Comparison of ENCODE assay signal across 11 mouse cellular contexts in the genomic region with DNA sequence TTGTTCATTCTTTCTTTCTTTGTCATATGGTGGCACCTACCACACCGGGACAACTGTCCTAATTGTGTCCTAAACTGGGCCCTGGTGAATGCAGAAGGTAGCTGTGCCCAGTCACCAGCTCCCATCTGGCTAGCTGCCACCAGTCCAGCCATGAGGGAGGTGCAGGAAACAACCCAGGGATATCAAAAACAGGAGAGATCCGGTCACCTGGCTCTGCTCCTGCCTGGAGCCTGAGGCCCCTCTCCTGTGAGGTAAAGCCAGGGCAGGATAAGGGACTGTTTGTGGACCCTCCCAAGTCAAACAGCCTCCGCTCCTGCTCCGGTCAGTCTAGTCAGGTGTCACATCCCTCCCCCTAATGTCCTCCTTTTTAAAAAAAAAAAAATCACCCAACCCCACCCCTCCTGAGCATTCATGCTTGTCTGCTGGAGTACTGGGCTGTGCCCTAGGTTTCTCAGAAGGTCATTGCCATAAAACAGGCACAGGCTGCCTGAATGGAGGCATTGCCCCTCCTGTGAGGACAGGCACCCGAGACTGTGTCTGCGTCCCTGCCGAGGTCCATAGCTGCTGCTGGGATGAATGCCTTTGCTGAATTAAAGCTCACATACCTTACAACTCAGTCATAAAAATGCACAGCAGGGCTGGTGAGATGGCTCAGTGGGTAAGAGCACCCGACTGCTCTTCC. TPM values are rescaled to one million over a fixed set of nuclear protein-coding genes. Genes with fewer than 3 reads are reported as not detected.
DNase-seq lines count a peak whose midpoint lies in the region; ATAC-seq and TF ChIP-seq lines count a peak whose summit lies in the region.
"Had no signal": no experiment of that assay in that cellular context is flagged by ENCODE, and none has a peak within 500 bp of the region (broad histone marks: within the 10 kb centered on the region; RNA-seq: fewer than 3 reads in every experiment).

No protein-coding gene starts in this region.

- intact Hi-C loops in gastrocnemius, adult 2 months (cut with DNase I): no loop called here

- H3K4me3 ChIP-seq in gastrocnemius, adult 2 months: no peak overlapping the region
- H3K4me3 ChIP-seq: layer of hippocampus, adult 2 months; myocyte had no signal

- DNase-seq in gastrocnemius, adult 2 months: peak; percentile 15
- no peak for DNase-seq in gastrocnemius, postnatal 25 days
- DNase-seq in cerebellum, adult 11-12 months: peak; percentile 85
- peak; percentile 62 for DNase-seq in heart, postnatal 4 days
- peak; percentile 86 for DNase-seq in kidney, postnatal 14 days
- no peak for DNase-seq in right cerebral cortex, adult 18-20 months
- DNase-seq in thymus, postnatal 14 days: no peak
- DNase-seq: gastrocnemius, postnatal 14 days had no signal

- ATAC-seq in CD4-positive, CD25-positive, alpha-beta regulatory T cell, adult 4 months: no peak

- no peak overlapping the region for H3K27ac ChIP-seq in gastrocnemius, adult 2 months
- H3K27ac ChIP-seq: layer of hippocampus, adult 2 months had no signal

- no peak for TF ChIP-seq CTCF in gastrocnemius, adult 2 months (IDR thresholded peaks at IDR 0.05)

RNA-seq across cellular contexts. Expression of a gene that starts 24.6 kb away (rescaled TPM):
- under 1 TPM; 0.59 to 0.64 TPM for total RNA-seq in gastrocnemius, adult 2 months (2021)
- total RNA-seq in gastrocnemius, postnatal 25 days (2021): 1 to 10 TPM in 1 of 2 experiments, under 1 TPM in 1; 0.28 to 1.0 TPM
- total RNA-seq in heart, postnatal 4 days (2021): 10 to 100 TPM; 57.1 to 58.8 TPM
- polyA plus RNA-seq in CD4-positive, CD25-positive, alpha-beta regulatory T cell, adult 4 months (2017; shearing (Covaris generic)): 1 to 10 TPM; 2.9 to 7.7 TPM

Comparison
In these comparisons a context has a peak if more than half of its experiments do, and no peak if none do; other contexts are left out.
1. DNase-seq: peak in gastrocnemius, adult 2 months (single experiment), cerebellum, adult 11-12 months (single experiment), heart, postnatal 4 days (single experiment) and kidney, postnatal 14 days (single experiment); none in gastrocnemius, postnatal 25 days (single experiment), right cerebral cortex, adult 18-20 months (single experiment) and thymus, postnatal 14 days (single experiment).
2. RNA of a gene that starts 24.6 kb away (total RNA-seq): 57.1 to 58.8 TPM in heart, postnatal 4 days; 0.28 to 1.0 TPM in gastrocnemius, postnatal 25 days and 0.59 to 0.64 TPM in gastrocnemius, adult 2 months; every median in the first group is over 10 times any median in the second.